Mouse (Mus musculus): ENCODE measurements around the gene D930048N14Rik.
"Not testable (repeated sequence)": the region's sequence is repeated elsewhere in the genome, so short reads cannot be mapped to it uniquely, and the experiment has no call there.

The D930048N14Rik gene

GRCm38 (mm10) chr11:51629651-51630314 lies 21.0 kb upstream of the D930048N14Rik start:
- DNase-seq, result no peak

DNA sequence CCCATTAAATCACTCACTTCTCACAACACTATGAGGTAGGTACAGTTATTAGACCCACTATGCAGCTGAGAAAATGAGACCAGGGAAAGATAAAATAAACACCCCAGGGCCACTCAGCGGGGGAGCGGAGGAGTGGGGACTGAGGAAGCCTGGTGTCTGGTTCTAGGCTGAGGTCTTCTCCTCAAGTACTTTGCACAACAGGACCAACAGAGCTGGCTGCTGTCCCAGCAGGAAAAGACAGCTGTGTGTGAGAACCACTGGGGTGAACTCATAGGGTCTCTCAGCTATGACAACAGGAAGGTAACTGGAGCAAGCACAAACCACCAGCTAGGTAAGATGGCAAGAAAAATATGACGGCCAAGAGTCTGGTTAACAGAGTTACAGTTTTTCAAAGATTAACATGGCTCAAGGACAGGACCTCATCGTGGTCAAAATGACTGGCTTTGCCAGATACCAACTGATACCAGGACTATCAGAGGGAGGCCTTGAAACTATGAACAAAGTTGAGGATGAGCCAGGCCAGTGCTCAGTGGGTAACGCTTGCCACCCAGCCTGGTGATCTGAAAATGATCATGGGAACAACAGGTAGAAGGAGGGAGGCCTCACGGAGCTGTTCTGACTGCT lies 18.5 kb upstream of the D930048N14Rik start:
- DNase-seq, result no peak

GRCm38 (mm10) chr11:51633200-51633599 lies 17.6 kb upstream of the D930048N14Rik start:
- not testable (repeated sequence) for DNase-seq

- DNase-seq, result no peak
Observed at GRCm38 (mm10) chr11:51633721-51634120, 17.0 kb upstream of the D930048N14Rik start.

- DNase-seq, result no peak
Observed at GRCm38 (mm10) chr11:51635127-51635524, 15.6 kb upstream of the D930048N14Rik start.

GRCm38 (mm10) chr11:51635525-51636322 lies 15.0 kb upstream of the D930048N14Rik start, which contains the start of gene Rmnd5b:
TSS of gene Rmnd5b (minus strand) at chr11:51635896.
- DNase-seq, result peak; percentile 87

DNA sequence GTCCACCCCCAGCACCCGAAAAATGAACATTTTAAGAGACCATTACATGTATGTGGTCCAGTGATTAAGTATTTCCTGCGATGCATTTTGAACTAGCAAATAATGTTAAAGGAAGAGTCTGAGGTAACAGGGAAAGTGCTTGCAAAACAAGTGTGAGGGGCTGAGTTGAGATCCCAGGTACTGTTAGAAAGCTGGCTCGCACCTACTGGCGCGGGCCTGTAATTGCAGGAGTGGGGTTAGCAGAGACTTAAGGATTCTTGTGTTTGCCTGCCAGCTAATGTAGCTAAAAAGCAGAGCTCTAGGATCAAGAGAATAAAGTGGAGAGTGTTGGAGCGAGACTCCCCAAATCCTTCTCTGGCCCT lies 14.4 kb upstream of the D930048N14Rik start:
- DNase-seq, result peak; percentile 79

DNA sequence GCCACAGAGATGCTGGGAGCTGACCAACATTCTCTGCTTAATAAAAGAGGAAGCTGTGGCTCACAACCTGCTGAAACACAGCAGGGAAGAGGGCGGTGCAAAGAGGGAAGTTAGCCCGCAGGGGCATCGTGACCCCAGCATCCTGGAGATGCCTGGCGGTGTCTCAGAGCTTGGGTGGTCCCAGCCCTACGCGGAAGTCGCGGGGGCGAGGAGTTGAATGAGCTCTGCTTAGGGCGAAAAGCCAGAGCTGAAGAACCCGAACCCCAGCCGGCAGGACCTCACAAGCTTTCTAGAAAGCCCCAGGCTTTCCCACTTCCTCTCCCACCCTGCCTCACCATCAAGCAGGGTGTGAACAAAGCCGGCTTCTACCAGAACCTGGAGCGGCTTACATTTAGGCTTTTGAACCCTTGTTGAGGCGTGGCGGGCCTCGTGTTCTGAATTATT lies 12.8 kb upstream of the D930048N14Rik start:
- DNase-seq, result peak; percentile 50

GRCm38 (mm10) chr11:51638497-51638896 lies 12.3 kb upstream of the D930048N14Rik start:
- no peak for DNase-seq

DNA sequence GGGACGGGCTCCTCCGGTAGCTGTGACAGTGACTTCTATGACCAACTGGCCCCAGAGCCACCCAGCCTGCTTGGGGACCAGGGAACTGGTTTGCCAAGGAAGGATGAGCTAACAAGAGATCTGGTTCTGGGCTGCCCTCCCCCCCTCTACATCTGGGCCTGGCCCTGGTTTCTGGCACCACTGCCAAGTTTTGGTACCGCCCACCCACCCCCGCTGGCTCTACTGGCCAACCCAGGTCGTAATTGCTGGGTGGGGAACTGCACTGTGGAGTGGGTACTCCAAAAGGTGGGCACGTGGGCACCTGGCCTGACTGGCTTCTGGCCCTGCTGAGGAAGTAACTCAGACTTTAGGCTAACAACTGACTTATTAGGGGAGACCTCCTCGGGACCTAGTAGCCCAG lies 10.0 kb upstream of the D930048N14Rik start:
- DNase-seq, result no peak

DNA sequence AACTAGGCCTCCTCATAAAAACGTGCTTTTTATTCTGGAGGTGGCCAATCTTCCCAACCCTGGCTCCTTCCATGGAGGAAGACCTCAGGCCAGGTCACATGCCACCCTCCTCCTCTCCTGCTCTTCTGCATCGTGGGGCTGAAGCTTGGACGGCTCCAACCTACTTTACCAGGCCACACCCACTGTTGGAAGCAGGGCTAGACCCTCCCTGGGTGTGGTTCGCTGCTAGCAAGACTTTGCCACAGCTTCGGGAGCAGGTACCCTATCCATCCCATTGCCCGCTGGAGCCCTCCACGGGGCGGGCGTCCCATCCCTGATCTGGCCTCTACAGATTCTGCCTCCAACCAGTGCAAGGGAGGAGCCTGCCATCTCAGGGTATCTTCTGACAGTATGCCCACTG lies 7.6 kb upstream of the D930048N14Rik start:
- DNase-seq, result no peak

GRCm38 (mm10) chr11:51643761-51644160 lies 7.0 kb upstream of the D930048N14Rik start:
- DNase-seq, result no peak

DNA sequence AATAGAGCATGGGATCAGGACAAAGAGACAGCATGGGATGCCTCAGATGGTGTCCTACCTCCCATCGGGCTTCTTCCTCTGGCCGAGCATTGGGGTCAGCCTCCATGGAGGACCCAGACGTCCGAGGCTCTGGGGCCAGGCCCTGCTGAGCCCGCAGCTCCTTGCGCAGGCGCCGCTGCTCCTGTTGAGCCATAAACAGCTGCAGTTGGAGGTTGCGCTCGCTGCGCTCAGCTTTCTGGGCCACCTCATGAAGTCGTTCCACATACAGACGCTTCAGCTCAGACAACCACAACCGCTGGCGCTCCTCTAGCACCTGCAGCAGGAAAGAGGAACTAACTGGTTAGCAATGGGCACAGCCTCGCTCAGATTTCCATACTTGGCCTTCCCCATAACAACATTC lies 6.5 kb upstream of the D930048N14Rik start:
- DNase-seq, result no peak

- no peak for DNase-seq
Observed at GRCm38 (mm10) chr11:51645293-51645692, 5.5 kb upstream of the D930048N14Rik start.

- DNase-seq, result no peak
Observed at GRCm38 (mm10) chr11:51646245-51646644, 4.5 kb upstream of the D930048N14Rik start.

DNA sequence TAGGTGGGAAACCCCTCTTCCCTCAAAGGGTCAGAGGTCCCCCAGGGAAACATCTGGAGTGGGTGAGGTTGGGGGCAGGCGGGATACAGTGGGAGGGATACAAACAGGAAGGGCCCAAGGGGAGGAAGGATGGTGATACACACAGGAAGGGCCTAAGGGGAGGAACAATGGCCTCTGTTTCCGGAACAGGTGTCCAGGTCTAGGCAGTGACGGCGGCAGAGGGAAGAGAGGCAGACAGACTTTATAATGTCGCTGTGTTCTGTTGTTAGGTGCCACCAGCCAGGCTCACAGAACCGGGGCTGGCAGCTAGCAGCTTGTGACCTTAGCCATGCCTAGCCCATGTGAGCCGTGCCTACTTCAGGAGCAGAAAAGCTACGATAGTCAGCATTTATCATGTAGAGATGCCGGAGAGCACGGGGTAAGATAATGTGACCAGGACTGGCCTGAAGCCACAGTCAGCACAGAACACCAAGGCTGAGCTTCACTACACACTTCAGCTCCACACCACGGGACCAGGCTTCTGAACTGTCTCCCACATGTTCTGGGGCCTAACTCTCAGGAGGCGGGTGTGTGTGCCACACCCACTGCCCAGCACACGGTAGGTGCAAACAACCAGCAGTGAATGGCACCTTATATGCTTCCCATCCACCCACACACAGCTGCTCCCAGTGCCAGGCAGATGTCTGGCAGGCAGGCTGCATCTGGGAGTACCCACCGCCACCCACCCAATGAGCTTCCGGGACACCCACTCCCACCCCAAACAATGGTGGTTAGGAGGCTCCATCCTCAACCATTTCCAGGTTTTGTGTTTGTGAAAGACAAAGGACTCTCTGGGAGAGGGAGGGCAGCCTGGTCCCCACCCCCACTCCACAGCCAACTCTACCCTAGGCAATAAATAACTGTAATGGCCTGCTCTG lies 3.7 kb upstream of the D930048N14Rik start:
- DNase-seq, result no peak

GRCm38 (mm10) chr11:51648566-51648965 lies 2.2 kb upstream of the D930048N14Rik start:
- DNase-seq, result no peak

GRCm38 (mm10) chr11:51649111-51649888 lies 1.5 kb upstream of the D930048N14Rik start:
- DNase-seq, result no peak

DNA sequence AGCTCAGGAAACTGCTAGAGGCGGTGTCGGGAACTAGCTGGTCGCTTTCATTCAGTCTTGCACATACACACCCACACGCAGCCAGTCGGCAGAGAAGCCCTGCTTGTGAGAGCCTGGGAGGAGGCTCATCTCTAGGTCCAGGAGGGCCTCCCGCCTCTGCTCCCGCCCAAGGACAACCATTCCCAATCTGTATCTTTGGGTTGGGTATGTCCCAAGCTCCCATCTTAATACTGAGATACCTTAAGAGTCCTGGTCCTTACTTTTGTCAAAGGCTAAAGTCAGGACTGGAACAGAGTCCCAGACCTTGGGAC lies 910 bp upstream of the D930048N14Rik start:
- DNase-seq, result no peak

DNA sequence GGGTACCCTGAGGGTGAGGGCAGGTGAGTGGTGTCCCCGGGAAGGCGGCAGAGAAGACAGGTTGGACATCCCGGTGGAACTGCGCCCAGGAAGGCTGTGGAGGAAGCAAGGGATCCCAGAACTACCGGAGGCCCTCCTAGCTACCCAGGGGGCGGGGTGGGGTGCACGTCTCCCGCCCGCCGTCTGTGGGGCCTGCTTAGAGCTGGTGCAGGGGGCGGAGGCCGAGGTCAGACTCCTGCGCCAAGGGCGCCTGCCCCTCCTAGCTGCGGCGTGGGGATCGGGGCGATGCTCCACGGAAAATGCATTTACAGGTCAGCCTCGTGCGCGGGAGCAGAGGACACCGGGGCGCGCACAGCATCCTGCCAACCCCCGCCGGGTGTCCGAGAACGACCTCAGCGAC lies 493 bp upstream of the D930048N14Rik start:
- DNase-seq, result no peak

DNA sequence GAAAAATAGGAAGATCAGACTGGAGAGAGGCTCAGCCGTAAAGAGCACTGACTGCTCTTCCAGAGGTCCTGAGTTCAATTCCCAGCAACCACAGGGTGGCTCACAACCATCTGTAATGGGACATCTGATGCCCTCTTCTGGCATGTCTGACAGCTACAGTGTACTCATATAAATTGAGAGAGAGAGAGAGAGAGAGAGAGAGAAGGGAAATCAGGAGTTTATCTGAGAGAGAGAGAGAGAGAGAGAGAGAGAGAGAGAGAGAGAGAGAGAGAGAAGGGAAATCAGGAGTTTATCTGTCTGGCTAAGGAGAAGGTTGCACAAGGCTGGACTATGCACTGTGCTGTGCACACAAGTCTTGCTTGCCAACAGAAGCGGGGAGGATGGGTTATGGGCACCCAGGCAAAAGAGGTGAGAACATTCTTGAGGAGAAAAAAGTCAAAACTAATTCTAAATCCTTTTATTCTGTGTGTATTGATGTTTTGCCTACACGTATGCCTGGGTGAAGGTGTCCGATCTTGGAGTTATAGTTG lies 2.2 kb downstream of the D930048N14Rik start:
- no peak for DNase-seq

GRCm38 (mm10) chr11:51653736-51654135 lies 3.0 kb downstream of the D930048N14Rik start:
- no peak for DNase-seq
